Mouse (Mus musculus): ENCODE measurements around the gene Mto1.

- TF ChIP-seq POLR2A (IDR thresholded peaks at IDR 0.05; ENCODE audit: control insufficient read depth, low read depth, low read length), result no peak
- TF ChIP-seq CTCF (IDR thresholded peaks at IDR 0.05; ENCODE audit: control insufficient read depth, insufficient read depth, insufficient replicate concordance, low read depth, low read length), result no peak
Observed at GRCm38 (mm10) chr9:78428870-78429432, 19.1 kb upstream of the Mto1 start.

All from testis, adult 2 months (tissue).